Mouse (Mus musculus): ENCODE measurements around the gene Ndufs1.

GRCm38 (mm10) chr1:63168638-63169037 lies 8.0 kb downstream of the Ndufs1 start:
- TF ChIP-seq CTCF (conservative IDR thresholded peaks at IDR 0.05; ENCODE audit: insufficient read depth, insufficient read length, low read depth, low read length) = no peak
- TF ChIP-seq POLR2A (IDR thresholded peaks at IDR 0.05; ENCODE audit: low read depth, low read length) = no peak

All from kidney, adult 2 months (tissue).